Mouse (Mus musculus): ENCODE data around the gene Abcc8.

- TF ChIP-seq CTCF (IDR thresholded peaks at IDR 0.05; ENCODE audit: insufficient read depth, low read depth, low read length) = no peak
- TF ChIP-seq POLR2A (IDR thresholded peaks at IDR 0.05; ENCODE audit: insufficient read depth, low read depth, low read length) = no peak
Measured at GRCm38 (mm10) chr7:46103075-46103591, 76.7 kb downstream of the Abcc8 start.

Measured in olfactory bulb, adult 2 months (tissue).